Mouse (Mus musculus): ENCODE data around the gene Pts.

DNA sequence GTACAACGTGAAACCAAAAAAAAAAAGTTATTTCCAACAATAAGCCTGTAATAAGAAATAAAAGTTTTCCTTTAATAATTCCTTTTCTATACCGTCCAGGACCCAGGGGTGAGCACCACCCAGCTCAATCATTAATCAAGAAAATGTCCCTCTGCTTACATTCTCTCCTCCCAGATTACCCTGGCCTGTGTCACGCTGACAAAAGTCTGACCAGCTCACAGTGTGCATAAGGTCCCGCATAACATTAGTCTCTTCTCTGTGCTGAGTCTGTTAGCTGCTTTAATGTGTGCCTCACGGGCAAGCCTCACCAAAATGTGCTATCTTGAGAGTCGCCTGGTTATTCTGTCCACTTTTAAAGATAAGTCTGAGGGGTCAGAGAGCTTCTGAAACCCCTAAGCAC is 23.1 kb downstream of the Pts start:
- TF ChIP-seq CTCF (IDR thresholded peaks at IDR 0.05) = no peak
- no peak for TF ChIP-seq POLR2A (IDR thresholded peaks at IDR 0.05; ENCODE audit: insufficient read depth, low read depth, low read length)
- no peak for TF ChIP-seq EP300 (IDR thresholded peaks at IDR 0.05; ENCODE audit: insufficient read depth, low read depth, low read length)
